Mouse (Mus musculus): ENCODE measurements around the gene Nap1l1.

GRCm38 (mm10) chr10:111484079-111484478 lies 11.1 kb downstream of the Nap1l1 start:
- TF ChIP-seq POLR2A (IDR thresholded peaks at IDR 0.05; ENCODE audit: extremely low read depth, insufficient read depth, low read length) (no peak), CTCF (IDR thresholded peaks at IDR 0.05; ENCODE audit: extremely low read depth, insufficient read depth, low read length) (no peak)
